Mouse (Mus musculus): ENCODE data around the gene Lrp8.

Gene Lrp8

GRCm38 (mm10) chr4:107923803-107924194, 121.7 kb downstream of the Lrp8 start:
- DNase-seq: no peak
